Mouse (Mus musculus) heart, adult 2 months (tissue): ENCODE measurements around the gene Lyrm2.

Experiments used
- EP300 ChIP-seq: fragments of 200-500 bp; IDR thresholded peaks from 2 replicates; pipeline ENCODE4 v1.6.1; 2011; ENCODE audit warnings: low read depth, low read length, control low read depth; ENCODE audit not compliant: insufficient read depth
- POLR2A ChIP-seq: fragments of 200-500 bp; IDR thresholded peaks from 2 replicates; pipeline ENCODE4 v1.6.1; 2011; ENCODE audit warnings: mild to moderate bottlenecking, low read depth, low read length, control low read depth; ENCODE audit not compliant: insufficient read depth

DNA sequence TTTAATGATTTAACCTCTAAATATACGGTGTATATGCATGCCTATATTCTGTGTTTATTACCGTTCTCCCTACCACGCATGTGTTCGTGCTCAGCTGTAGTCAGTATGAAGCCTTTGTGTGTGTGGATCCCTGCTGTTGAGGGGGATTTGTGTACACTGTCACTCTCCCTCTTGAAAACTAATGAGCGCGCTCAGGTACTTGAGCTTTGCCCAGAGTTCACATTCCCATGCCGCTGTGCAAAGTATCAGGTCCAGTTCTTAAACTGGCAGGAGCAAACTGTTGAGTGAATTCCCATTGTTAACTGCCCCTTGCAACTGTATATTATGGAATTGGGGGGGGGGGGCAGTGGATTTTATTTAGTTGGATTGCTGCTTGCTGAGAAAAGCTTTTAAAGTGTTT lies 32.6 kb upstream of the Lyrm2 start:
- TF ChIP-seq POLR2A, result no peak
- no peak for TF ChIP-seq EP300
